Mouse (Mus musculus) erythroblast, embryonic 14.5 days (primary cell): ENCODE data around the gene Slc16a10.

ENCODE experiments used
- GATA1 ChIP-seq: IDR thresholded peaks from 2 replicates; pipeline ENCODE4 v1.6.1; 2012; ENCODE audit warnings: low read length, inconsistent platforms, mixed read lengths
- TAL1 ChIP-seq: IDR thresholded peaks from 3 replicates; pipeline ENCODE4 v1.6.1; 2012; ENCODE audit warnings: low read length, inconsistent platforms, mixed read lengths

DNA sequence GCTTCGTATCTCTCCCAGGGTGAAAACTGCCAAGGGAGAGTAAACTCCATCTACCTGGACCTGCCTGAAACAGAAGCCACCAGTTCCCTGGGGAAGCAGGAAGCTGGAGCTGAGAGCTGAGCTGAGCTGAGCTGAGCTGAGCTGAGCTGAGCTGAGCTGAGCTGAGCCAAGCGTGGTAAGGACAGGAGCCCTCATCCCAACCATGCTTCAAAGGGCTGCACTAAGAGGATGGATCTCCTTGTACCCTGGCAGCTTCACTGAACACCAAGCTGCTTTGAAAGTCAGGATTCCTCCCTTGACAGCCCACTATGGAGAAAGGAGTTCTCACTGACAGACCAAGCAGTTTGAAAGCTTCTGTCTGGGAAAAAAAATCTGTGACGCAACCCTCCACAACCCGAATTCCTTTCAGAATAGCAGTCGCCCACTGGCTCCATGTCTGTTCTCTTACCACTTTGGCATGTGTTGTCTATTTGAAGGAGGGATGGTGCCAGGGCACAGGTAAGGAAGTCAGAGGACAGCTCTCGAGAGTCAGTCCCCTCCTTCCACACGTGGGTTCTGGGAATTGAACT is 28.5 kb downstream of the Slc16a10 start:
- TF ChIP-seq GATA1 (no peak), TAL1 (no peak)
